Mouse (Mus musculus) adrenal gland, postnatal 10 days (tissue): ENCODE measurements at regions not wholly inside any gene's neighbourhood (a gene's known extent, or its start where the extent isn't known, plus 50 kb on each side); places are given as distances from the start of the nearest gene placed in this dataset.

Experiments
- DNase-seq: peaks from one replicate; pipeline ENCODE4 v3.0.0; 2021; ENCODE audit warnings: mixed read lengths

DNA sequence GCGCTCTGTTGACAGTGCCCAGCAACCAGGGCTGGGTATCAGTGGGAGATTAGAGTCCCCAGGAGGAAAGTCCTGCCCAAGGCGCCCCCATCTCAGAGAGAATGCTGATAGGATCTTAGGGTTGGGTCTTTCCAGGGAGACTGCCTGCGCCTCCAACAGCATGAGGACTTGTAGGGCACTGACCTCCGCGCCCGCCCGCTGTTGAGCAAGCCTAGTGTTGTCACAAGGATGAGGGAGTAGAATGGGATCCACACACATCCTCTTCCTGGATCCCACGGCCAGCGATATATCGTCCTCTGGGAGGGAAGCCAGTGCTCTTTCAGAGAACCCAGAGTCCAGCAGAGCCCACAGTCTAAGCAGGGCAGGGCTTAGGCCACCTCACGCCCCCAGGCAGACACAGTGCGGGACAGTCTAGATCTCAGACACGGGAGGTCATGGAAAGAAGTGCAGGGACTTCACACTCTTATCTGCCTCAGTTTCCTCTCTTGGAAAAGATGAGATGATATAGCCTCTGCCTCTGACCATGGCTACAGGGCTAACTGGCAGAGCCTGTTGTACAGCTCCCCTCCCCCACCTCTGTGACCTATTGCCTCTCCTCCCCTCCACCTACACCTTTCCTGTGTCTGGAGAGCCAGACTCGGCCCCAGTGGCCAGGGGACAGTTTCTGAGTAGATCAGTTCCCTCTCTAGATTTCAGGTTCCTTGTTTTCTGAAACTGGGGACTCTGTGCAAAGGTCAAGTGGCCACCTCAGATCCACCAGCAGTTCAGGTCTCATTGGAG lies 52.0 kb upstream of the Dusp5 start:
- no peak for DNase-seq

DNA sequence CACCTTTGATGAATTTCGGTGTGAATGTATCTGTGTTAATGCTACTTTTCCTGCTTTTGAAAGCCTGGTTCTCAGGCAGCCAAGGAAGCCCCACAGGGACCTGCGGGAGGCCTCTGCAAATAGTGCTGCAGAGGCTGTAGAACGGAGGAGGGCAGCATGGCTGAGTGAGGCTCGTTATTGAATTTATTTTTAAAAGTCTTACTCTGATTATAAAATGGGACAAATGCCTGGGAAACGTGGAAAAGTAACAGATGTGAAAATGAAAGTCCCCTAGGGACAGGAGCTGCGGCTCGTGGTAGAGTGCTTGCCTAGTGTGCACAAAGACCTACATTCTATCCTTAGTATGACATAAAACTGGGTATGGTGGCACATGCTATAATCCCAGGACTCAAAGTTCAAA lies 59.7 kb upstream of the Dusp5 start:
- no peak for DNase-seq

DNA sequence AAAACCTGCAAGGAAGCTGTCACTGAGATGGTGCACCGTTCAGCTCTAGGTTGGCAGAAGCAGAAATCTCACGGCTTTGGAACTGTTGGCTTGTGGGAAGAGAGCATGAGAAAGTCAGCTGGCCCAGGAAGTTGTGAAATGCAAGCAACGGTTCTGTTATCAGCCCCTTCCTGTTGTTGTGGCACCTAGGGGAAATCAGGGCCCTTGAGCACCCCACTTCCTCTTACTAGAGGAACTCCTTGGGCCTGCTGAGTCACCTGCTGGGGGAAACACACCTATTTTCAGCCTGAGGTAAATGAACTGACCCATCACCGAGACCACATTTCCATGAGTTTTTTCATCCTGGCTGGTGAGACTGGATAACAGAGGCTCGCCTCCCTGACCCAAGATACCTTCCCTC lies 64.2 kb upstream of the Dusp5 start:
- DNase-seq, result no peak

DNA sequence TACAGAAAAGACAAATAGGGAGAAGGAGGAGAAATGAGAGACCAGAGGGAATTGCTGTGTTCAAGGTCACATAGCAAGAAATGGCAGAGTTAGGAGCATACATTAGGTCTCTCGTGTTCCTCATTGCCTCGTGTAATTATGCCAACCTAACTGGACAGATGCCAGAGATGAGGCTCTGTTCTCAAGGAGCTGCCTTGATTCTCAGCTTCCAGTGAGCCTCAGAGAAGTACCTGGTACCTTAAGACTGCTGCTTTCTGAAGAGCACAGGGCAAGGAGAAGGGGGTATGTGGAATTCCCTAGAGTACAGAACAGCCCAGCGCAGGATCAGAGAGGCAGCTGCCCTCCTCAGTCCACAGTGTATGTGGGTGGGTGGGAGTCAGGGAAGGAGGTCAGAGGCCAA lies 64.8 kb upstream of the Dusp5 start:
- DNase-seq, result no peak

DNA sequence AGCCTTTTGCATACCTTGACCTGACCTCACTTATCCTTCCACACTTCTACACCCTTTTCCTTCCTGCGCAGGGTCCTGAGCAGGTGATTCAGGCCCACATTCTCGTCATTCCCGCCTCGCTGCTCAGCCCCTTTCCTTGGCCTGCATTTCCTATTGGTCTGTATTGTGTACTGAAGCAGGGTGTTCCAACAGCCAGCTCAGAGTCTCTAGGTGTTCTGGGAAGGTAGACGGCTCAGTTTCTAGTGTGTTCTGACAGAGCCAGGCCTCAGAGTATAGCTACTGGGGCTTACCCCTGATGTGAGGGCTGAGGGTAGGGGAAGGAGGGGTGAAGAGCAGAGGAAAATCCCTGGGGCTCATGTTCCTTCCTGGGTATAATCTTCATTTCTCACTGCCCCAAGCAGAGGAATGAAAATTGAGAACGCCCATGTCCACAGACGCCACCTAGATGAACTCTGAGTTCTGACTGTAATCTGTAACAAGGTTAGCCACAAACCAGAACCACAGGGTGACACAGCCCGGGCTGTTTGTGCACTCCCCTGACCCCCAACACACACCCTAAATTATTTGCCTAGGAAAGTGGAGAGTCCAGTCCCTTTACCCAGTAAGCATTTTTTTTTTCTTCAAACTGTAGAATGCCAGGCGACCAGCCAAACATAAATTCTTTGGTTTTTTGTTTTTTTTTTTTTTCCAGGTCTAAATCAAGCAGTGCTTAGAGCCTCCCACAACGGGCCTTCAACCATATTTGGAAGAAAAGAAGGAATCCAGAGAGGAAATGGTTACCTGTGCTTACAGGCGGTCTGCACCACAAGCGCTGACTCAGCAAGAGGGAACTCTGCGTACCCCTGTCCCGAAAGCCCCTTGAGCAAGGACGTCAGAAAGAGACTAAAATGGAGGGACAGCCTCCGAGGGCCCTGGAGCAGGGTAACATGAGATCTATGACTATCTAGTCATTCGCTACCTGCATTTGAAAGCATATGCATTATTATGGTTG lies 67.6 kb upstream of the Dusp5 start:
- no peak for DNase-seq

DNA sequence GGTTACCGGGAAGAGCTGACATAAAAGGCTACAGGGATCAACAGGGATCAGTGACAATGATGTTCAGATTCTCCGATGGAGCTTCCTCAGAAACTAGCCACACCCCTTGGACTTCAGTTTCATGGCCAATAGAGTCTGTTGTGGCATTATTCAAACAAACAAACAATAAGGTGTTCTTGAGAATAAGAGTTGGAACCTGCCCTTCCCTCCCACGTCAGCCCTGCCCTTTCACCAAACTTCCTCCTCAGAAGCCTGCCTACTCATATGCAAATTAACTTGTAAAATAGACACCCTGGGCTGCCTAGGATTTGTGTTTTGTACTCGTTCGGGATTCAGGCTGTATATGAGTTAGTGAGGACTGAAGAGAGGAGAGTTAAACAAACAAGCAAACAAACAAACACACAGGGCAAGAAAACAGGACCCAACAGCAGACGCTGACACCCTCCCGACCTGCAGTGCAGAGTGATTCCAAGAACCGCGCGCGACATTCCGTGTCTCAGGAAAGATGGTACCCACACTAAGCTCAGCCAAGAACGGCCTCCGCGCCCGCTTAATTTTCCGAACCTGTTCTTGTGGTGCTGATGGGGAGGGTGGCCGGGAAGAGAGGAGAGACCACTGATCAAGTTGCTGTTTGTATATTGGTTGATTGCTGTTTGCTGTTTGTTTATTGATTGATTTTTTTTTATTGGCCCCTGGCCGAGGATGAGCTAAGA lies 68.4 kb upstream of the Dusp5 start:
- DNase-seq, result no peak

DNA sequence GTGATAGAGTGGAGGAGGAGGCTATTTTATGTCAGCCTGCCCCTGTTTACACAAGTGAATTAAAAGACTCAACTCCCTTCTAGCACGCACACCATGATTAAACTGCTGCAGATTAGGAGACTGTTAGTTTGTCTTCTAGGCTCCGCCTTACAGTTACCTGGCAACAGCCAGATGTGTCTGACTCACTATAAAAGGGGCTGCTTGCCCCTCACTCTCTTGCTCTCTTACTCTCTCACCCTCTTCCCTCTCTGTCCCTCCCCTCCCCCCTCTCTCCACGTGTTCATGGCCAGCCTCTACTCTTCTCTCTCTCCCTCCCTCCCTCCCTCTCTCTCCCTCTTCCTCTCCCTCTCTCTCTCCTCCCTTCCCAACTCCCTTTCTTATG lies 69.0 kb upstream of the Smndc1 start:
- no peak for DNase-seq

DNA sequence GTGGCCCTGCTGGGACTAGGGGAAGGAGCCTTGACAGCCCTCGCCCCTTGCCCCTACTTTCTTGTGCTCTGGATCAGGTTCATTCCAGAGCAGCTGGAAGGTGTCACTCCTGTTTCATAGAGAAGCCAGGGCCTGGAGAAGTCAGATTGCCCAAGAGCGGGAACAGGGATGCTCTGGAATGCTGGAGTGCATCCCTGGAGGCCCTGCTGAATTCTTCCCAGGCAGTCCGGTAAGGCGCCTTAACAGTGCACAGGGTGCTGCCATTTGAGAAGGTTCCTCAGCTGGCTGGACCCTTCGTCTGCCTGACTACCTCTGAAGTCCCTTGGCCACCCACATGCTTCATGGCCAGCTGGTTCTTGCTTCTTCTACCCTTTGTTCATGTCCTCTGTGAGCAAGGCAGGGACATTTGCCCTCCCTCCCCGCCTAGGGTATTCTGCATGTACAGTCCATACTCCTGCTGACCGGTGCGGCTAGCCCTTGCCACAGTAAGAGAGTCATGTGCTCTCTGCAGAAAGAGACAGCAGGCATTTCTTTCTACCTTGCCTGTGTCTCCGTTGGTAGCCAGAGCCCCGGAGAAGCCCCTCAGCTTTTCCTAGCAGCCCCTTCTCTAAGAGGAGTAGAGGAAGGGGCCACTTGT lies 68.5 kb upstream of the Smndc1 start:
- no peak for DNase-seq

DNA sequence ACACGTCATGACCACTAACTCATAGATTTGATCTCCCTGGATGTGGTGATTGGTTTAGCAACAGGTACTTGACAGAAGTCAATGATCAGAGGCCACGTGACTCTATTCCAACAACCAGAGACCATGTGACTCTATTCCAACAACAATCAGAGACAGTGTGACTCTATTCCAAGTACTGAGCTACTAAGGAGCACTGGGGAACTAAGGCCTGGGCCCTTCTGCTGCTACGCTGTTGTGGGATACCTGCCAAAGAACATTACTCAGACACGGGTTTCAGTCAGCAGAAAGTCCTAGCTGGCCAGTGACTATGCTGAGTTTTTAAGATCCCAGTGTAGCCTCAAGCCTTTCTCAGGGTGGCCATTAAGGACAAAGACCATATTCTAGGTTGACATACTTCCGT lies 66.3 kb upstream of the Smndc1 start:
- DNase-seq, result no peak

DNA sequence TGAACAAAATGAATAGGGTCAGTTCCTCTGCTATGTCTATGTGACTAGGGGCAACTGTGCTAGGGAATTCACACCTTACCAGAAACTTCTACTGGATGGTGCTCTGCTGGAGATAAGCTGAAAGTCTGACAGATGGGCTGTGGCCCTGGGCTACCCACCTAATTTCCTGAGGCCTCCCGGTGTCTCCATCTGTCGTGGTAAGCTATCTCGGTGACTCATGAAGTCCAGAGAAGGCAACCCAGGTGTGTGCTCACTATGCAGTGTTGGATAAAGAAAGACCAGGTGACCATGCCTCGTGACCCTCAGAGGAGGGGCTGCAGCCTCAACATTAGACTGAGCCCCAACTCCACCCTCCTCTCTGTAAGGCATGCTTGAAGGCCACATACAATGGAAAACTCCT lies 64.2 kb upstream of the Smndc1 start:
- DNase-seq, result no peak

DNA sequence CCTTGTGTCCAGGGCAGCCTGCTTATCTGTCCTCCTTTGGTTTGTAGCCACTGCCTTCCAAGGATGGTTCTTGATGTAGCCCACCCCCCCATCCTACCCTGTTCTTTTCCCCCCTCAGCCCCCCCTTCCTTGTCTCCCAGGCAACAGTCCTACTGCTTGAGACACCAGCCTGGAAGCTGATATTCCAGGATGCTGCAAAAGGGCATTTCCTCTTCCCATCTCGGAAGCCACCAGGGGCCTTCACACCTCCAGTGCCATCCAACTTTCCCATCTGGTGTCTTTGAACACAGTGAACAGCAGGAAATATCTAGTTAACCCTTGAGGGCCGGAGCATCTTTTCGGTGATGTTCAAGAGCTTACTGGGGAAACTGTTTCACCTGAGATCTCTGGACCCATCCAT lies 63.7 kb upstream of the Smndc1 start:
- DNase-seq, result no peak

DNA sequence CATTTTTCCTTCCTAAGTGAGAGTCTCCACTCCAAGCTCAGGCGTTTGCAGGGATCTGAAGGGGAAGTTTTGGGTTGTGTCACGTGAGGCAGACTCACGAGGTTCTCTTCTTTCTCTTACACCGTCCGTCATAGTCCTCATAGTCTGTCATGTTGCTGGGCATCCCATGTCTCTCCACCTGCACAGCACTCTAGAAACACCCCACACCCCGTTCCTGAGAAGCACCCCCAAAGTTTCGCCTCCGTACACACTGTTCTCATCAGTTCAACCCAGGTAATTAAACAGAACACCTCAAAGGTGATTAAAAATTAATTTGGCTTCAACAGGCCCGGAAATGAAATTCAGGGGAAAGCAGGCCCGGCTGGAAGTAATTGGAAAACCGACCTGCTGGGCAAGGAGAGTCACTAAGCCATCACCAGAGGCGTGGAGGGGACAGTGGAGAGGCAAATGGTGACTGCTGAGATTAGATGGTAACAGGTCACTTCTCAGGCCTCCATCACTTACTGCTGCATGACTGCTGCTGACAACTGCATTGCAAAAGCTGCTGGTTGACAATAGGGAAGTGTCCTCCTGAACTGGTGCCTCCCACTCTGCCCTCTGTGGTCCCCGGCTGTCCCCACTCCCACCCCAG lies 63.1 kb upstream of the Smndc1 start:
- no peak for DNase-seq

DNA sequence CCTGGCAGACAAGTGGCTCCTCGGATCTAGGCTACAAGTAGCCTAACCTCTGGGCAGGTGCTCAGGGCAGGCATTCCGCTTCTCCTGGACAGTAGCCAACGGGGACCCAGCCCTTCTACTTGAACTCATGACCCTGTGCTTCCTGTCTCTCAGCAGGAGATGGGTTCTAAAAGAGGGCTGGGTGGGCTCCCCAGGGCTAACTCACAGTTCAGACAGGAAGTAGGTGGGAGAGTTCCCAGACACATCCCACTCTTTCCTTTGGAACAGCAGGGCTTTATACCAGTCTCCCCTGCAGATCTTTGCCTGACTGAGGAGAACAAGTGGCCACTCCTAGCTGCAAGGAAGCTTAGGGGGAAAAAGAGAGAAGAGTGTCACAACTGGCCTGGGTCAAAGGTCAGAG lies 62.0 kb upstream of the Smndc1 start:
- DNase-seq, result no peak

DNA sequence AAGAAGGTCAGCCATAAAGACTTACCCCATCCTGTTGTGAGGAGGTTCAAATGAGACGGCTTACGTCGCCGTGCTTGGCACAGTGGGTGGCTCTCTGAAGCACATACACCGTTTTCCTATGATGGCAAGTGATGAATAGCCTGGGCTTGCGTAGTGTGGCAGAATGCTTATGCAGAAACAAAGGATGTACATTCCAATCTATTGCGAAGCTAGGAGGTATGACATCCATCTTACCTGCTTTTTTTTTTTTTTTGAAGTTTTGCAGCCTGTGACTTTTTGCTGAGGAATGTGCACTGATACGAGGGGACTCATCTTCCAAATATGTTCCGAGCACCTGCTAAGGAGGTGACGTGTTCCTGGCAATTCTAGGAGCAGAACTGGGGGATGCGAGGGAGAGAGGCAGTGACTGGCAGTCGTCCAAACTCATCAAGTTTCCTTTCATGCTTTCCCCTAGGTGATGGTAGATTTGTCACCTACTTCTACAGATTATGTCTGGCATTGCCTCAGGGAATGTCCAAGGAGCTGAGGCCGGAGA lies 61.1 kb upstream of the Smndc1 start:
- no peak for DNase-seq

DNA sequence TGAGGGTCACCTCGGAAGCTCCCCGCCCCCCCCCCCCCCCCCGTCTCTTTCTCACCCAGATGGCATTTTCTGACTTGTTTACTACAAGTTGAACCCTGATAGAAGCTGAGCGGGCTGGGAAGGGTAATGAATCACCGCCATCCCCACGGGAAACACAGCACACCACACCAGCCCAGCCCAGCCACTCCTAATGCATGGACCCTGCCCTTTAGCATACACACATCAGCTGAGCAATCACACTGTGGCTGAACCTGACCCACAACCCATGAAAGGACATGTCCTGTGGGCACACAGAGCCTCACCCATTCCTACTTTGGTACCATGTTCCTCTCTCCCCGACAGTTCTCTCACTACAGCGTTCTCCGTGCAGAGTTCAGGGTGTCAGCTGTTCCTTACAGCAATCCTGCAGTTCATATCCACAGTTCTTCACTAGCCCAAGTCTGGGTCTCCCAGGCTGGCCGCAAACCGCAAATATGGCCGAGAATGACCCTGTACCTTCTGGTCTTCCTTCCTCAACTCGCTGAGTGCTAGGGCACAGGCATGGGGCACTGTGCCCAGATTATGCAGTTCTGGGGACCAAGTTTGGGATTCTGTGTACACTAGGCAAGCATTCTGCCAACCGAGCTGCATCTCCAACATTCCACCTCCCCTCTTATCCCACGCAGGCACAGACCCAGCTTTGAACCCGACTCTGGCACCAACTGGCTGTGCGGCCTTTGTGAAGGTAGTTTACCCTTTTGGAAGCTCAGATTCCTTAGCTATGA lies 60.4 kb upstream of the Smndc1 start:
- no peak for DNase-seq

DNA sequence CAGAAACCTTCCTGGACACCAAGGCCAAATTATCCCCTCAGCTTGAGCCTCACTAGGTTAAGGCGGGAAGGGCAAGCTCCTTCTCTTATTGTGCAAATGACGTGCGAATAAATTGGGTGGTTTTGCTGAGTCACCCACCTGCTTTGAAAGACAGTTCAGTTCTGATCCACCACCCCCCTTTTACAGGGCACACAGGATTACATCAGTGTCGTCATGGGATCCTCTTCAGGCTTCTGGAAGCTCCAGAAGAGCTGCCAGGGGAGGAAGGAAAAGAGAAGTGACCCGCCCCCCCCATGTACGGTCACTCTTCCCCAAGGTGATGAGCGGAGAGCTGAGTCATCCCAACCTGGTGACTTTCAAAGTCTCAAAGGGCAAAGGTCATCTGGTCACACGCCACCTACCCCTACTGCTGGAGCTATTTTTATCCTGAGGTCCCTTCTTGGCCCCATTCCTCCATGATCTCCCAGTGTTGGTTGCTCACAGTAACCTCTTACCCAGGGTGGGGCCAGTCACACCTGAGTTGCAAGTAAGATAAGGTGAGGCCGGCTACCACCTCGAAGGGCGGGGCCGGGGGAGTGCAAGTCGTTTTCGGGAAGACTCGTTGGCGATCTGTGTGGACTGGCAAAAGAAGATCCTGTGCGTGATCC lies 58.9 kb upstream of the Smndc1 start:
- no peak for DNase-seq

DNA sequence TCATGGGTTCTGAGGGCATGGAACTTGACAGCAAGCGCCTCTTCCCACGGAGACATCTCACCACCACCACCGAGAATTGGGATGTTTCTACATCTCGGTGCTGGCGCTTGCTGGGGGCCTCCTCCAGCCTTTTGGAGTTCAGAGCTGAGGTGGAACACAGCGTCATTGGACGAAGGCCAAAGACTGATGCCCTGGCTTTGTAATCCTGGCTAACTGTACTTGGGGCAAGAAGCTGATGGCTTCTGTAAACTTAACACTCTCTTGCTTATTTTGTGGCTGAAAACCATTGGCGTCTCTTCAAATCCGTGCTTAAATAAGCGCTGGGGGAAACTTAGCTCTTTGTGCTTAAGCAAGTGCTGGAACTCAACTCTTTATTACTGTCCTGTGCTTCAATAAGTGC lies 57.8 kb upstream of the Smndc1 start:
- peak; percentile 49 for DNase-seq

DNA sequence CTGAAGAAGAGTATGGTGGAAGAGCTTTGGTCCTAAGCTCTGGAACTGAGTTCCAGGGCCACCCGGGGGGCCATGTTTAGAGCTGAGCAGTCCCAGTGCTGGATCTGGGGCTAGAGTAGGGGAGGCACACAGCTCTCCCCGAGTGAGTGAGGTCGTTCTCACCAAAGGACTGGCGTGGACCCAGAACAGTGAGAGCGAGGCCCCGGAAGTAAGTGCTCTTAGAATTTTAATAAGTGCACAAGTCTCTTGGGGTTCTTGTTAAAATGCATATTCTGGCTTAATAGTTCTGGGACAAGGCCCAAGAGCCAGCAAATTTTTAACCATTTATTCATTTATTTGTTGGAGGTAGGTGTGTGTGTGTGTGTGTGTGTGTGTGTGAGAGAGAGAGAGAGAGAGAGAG lies 57.4 kb upstream of the Smndc1 start:
- DNase-seq, result no peak

DNA sequence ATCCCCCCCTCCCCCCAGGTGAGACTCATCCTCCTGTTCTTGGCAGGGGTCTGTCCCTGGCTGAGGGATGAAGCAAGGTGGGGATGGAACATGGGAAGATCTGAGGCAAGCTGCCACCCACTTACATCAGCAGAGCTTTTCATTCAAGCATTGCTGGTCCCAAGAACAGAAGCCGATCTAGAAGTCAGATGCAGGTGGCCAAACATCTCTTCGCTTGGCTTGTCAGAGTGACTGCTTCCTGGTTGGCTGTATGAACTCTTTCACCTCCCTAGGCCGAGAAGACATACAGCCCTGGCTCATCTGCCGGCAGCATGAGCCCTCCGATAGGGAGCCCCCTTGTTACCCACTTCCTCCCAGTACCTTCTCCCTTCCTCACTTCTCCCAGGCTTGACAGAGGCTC lies 55.8 kb upstream of the Smndc1 start:
- no peak for DNase-seq

DNA sequence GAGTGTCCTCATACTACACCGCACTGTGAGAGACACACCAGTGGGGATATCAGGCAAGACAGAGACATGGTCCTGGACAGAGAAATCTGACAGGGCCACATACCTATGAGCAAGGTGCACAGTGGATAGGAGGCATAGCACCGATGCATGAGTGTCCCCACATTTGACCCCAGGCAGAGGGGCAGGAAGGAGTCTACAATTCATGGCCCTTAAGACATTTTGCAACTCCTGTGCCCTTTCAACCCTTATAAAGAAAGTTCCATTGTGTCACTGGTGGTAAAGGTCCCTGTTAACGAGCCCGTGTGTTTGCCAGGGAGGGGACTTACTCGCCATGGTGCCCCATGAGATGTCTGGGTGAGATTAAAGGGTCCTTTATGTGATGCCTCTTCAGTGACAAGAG lies 54.3 kb upstream of the Smndc1 start:
- no peak for DNase-seq
